Mouse (Mus musculus) G1E (cell line): ENCODE results near the gene Cyb5rl.

Source experiments
- CTCF ChIP-seq: IDR thresholded peaks from 2 replicates; pipeline ENCODE4 v1.5.1; 2012; ENCODE audit warnings: low read depth, low read length, inconsistent platforms, mixed read lengths
- GATA1 ChIP-seq: IDR thresholded peaks from 2 replicates; pipeline ENCODE4 v1.6.1; 2012; ENCODE audit warnings: borderline replicate concordance, low read length, inconsistent platforms, mixed read lengths
- GATA2 ChIP-seq: IDR thresholded peaks from 2 replicates; pipeline ENCODE4 v1.6.1; 2012; ENCODE audit warnings: low read depth, low read length, inconsistent platforms, borderline replicate concordance
- TAL1 ChIP-seq: conservative IDR thresholded peaks from 2 replicates; pipeline ENCODE4 v1.6.1; 2012; ENCODE audit warnings: low read depth, low read length, inconsistent platforms, mixed read lengths

DNA sequence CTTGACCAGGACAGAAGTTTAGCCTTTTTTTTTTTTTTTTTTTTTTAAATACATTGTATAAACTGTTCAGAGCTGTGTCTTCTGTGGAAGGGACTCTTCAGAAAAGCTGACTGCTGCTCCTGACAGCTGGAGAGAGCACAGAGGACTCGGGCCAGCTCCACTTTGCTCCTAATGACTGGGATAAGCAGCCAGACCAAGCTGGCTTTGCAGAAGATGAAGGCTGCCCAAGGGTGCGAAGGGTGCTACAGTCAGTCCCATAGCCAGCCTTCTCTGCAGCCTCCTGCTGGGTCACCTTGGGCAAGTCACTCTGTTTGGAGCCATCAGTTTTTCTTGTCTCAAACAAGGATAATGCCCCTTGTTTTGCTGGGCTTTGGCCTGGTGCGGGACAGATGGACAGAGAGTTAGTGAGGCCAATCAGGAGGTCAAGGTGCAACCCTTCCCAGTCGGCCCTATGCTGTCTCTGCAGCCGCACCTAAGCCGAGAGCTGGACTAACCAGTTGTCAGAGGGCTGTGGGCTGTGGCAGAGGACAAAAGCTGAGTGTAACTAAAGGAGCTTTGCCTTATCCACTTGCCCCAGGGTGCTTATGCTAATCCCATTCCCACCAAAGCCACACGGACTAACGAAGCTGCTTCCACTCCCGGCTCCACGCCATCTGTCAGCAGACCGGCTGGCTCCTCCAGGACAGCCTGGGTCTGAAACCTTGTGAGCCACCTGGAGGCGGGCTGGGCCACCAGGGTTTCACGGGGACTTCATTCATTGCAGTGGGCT lies 61.3 kb downstream of the Cyb5rl start:
- no peak for TF ChIP-seq CTCF
- TF ChIP-seq GATA1 = no peak
- no peak for TF ChIP-seq GATA2
- TF ChIP-seq TAL1 = no peak
